Mouse (Mus musculus) myocyte (in vitro differentiated cells): ENCODE results near the gene Psmc3. TPM values are rescaled to one million over a fixed set of nuclear protein-coding genes. Genes with fewer than 3 reads are reported as not detected.
"Not testable (repeated sequence)": the region's sequence is repeated elsewhere in the genome, so short reads cannot be mapped to it uniquely, and the experiment has no call there.

ENCODE experiments used
- H3K27me3 ChIP-seq: one replicate; pipeline ENCODE4 v1.6.1; 2011; ENCODE audit not compliant: control insufficient read depth, insufficient read depth, insufficient read length
- H3K36me3 ChIP-seq: one replicate; pipeline ENCODE4 v1.6.1; 2011; ENCODE audit not compliant: control insufficient read depth, insufficient read depth
- H3K4me2 ChIP-seq: one replicate; pipeline ENCODE4 v1.6.1; 2011; ENCODE audit warnings: low read depth, control low read depth
- H3K4me3 ChIP-seq: one replicate; pipeline ENCODE4 v1.5.1; 2011; ENCODE audit warnings: mild to moderate bottlenecking, control low read depth, moderate library complexity
- H3K79me2 ChIP-seq: one replicate; pipeline ENCODE4 v1.6.1; 2011; ENCODE audit not compliant: control insufficient read depth, insufficient read depth
- H3ac ChIP-seq: one replicate; pipeline ENCODE4 v1.6.1; 2011; ENCODE audit not compliant: control insufficient read depth, insufficient read length
- CEBPB ChIP-seq: IDR thresholded peaks from 2 replicates; pipeline ENCODE4 v1.6.1; 2011; ENCODE audit warnings: mild to moderate bottlenecking, moderate library complexity; ENCODE audit not compliant: poor library complexity, insufficient read depth, severe bottlenecking
- E2F4 ChIP-seq: IDR thresholded peaks from one replicate; pipeline ENCODE4 v1.6.1; 2011; ENCODE audit warnings: mild to moderate bottlenecking, control low read depth, moderate library complexity; ENCODE audit not compliant: insufficient read depth
- MAX ChIP-seq: IDR thresholded peaks from one replicate; pipeline ENCODE4 v1.6.1; 2011; ENCODE audit warnings: low read depth, mild to moderate bottlenecking, control low read depth
- MYOD1 ChIP-seq, 3 experiments: IDR thresholded peaks; one replicate each; pipeline ENCODE4 v1.6.1; 2011; ENCODE audit warnings: control low read depth in 2 of 3, low read depth in 2 of 3, mild to moderate bottlenecking in 2 of 3, moderate library complexity in 1 of 3; ENCODE audit not compliant: insufficient read length in 2 of 3, control insufficient read depth in 1 of 3
- MYOG ChIP-seq, 3 experiments: IDR thresholded peaks; one replicate each; pipeline ENCODE4 v1.6.1; 2011; ENCODE audit warnings: control low read depth in 2 of 3, low read depth in 2 of 3, mild to moderate bottlenecking in 2 of 3; ENCODE audit not compliant: insufficient read length in 2 of 3, control insufficient read depth in 1 of 3, insufficient read depth in 1 of 3
- POLR2A ChIP-seq: IDR thresholded peaks from one replicate; pipeline ENCODE4 v1.6.1; 2011; ENCODE audit warnings: low read depth, mild to moderate bottlenecking, control low read depth, moderate library complexity; ENCODE audit not compliant: insufficient read length
- POLR2AphosphoS2 ChIP-seq: IDR thresholded peaks from one replicate; pipeline ENCODE4 v1.6.1; 2011; ENCODE audit warnings: low read depth, control low read depth; ENCODE audit not compliant: insufficient read length
- REST ChIP-seq: IDR thresholded peaks from one replicate; pipeline ENCODE4 v1.6.1; 2011; ENCODE audit warnings: mild to moderate bottlenecking, control low read depth, moderate library complexity; ENCODE audit not compliant: insufficient read depth, insufficient read length
- SRF ChIP-seq: IDR thresholded peaks from one replicate; pipeline ENCODE4 v1.6.1; 2011; ENCODE audit warnings: low read depth; ENCODE audit not compliant: control insufficient read depth, insufficient read length
- TCF12 ChIP-seq: IDR thresholded peaks from one replicate; pipeline ENCODE4 v1.6.1; 2011; ENCODE audit warnings: mild to moderate bottlenecking, control low read depth; ENCODE audit not compliant: poor library complexity, insufficient read depth, severe bottlenecking
- TCF3 ChIP-seq: IDR thresholded peaks from one replicate; pipeline ENCODE4 v1.6.1; 2011; ENCODE audit warnings: low read depth, control low read depth; ENCODE audit not compliant: insufficient read length
- USF1 ChIP-seq: IDR thresholded peaks from one replicate; pipeline ENCODE4 v1.6.1; 2011; ENCODE audit warnings: low read depth, mild to moderate bottlenecking, control low read depth, moderate library complexity
- polyA plus RNA-seq: library from polyadenylated mRNA; unstranded; fragments of >200 nt; fragmentation: generic; extraction: Trizol; gene quantifications from one replicate; pipeline ENCODE4 v1.2.1, GENCODE M21; 2012; ENCODE audit warnings: missing spikeins

Gene Psmc3
- polyA plus RNA-seq, 1 experiment, result 688 TPM

- Histone ChIP-seq H3K4me2 (no peak overlapping the region), H3K27me3 (no peaks in the 10 kb centered on the region), H3K36me3 (peaks cover 18% of the 10 kb centered on the region), H3K79me2 (no peaks in the 10 kb centered on the region), H3ac (no peak overlapping the region), H3K4me3 (no peak overlapping the region)
- TF ChIP-seq MYOD1 (IDR thresholded peaks at IDR 0.05; ENCODE audit: control insufficient read depth in 1 of 3, insufficient read length in 2 of 3, low read depth in 2 of 3) (no peak), MAX (no peak), TCF3 (no peak), CEBPB (no peak), TCF12 (no peak), POLR2A (no peak), SRF (no peak), REST (no peak), USF1 (no peak), E2F4 (no peak), MYOG (IDR thresholded peaks at IDR 0.05; ENCODE audit: control insufficient read depth in 1 of 3, insufficient read depth in 1 of 3, insufficient read length in 2 of 3, low read depth in 2 of 3) (no peak), POLR2AphosphoS2 (no peak)
Measured at GRCm38 (mm10) chr2:91019911-91020310, 33.9 kb upstream of the Psmc3 start.

DNA sequence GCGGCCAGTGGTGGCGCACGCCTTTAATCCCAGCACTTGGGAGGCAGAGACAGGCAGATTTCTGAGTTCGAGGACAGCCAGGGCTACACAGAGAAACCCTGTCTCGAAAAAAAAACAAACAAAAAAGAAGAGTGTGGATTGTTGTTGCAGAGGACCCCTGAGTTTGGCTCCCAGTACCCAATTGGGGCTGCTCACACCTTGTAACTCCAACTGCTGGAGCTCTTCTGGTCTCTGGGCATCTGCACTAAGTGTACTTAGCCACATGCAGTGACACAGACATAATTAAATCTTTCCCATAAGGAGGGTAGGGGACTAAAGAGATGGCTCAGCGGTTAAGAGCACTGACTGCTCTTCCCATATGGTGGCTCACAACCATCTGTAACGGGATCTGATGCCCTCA is 31.5 kb upstream of the Psmc3 start:
- H3K27me3 ChIP-seq, result not testable (repeated sequence)

GRCm38 (mm10) chr2:91023131-91023530 is 30.7 kb upstream of the Psmc3 start:
- H3K79me2 ChIP-seq, result no peaks in the 10 kb centered on the region

More for the DNA sequence above, 31.5 kb upstream of the Psmc3 start:
- H3K4me3 ChIP-seq, H3ac ChIP-seq, H3K36me3 ChIP-seq, H3K79me2 ChIP-seq, H3K4me2 ChIP-seq: not testable (repeated sequence)

DNA sequence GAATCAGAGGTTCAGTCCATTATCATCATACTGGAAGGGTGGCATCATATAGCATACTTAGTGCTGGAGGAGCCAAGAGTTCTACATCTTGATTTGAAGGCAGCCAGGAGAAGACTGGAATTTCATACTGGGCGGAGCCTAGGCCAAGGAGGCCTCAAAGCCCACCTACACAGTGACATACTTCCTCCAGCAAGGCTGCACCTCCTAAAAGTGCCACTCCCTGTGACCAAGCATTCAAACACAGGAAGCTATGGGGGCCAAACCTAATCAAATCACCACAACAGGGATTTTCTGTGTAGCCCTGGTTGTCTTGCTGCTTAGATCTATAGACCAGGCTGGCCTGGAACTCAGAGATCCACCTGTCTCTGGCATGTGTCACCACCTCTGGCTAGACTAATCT is 29.9 kb upstream of the Psmc3 start:
- no peaks in the 10 kb centered on the region for H3K79me2 ChIP-seq

More at GRCm38 (mm10) chr2:91023131-91023530, 30.7 kb upstream of the Psmc3 start:
- H3K36me3 ChIP-seq, result peaks cover 3% of the 10 kb centered on the region
- no peak overlapping the region for H3K4me3 ChIP-seq
- no peaks in the 10 kb centered on the region for H3K27me3 ChIP-seq
- TF ChIP-seq TCF12 (no peak), CEBPB (no peak), USF1 (no peak)
- no peak overlapping the region for H3K4me2 ChIP-seq
- no peak overlapping the region for H3ac ChIP-seq

DNA sequence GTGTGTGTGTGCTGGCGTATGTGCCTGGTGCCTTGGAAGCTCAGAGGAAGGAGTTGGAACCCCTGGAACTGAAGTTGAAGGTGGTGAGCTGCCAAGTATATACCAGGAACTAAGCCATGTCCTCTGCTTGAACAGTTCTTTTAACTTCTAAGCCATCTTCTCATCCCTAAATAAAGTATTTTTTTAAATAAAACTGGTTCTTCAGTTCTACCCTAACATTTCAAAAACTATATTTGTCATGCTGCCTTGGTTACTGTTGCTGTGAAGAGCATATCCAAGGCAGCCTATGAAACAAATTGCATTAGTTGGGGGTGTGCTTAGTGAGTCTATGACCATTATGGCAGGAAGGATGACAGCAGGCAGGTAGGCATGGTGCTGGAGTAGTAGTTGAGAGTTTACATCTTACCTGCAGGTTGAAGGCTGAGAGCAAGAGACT is 28.7 kb upstream of the Psmc3 start:
- no peak for TF ChIP-seq USF1
- TF ChIP-seq MAX, result no peak
- no peak for TF ChIP-seq POLR2AphosphoS2
- TF ChIP-seq CEBPB, result no peak
- TF ChIP-seq E2F4, result no peak
- no peak for TF ChIP-seq TCF12
- TF ChIP-seq MYOG (IDR thresholded peaks at IDR 0.05; ENCODE audit: control insufficient read depth in 1 of 3, insufficient read depth in 1 of 3, insufficient read length in 2 of 3, low read depth in 2 of 3), result no peak
- TF ChIP-seq POLR2A, result no peak
- no peaks in the 10 kb centered on the region for H3K27me3 ChIP-seq
- no peaks in the 10 kb centered on the region for H3K79me2 ChIP-seq
- no peak overlapping the region for H3ac ChIP-seq
- H3K4me3 ChIP-seq, result no peak overlapping the region
- H3K4me2 ChIP-seq, result no peak overlapping the region
- peaks cover 2% of the 10 kb centered on the region for H3K36me3 ChIP-seq

More for the DNA sequence above, 29.9 kb upstream of the Psmc3 start:
- TF ChIP-seq POLR2AphosphoS2 (peak; percentile 30), USF1 (no peak), MYOD1 (IDR thresholded peaks at IDR 0.05; ENCODE audit: control insufficient read depth in 1 of 3, insufficient read length in 2 of 3, low read depth in 2 of 3) (peak in 1 of 3 experiments; percentile 26)
- H3ac ChIP-seq, result no peak overlapping the region
- peaks cover 3% of the 10 kb centered on the region for H3K36me3 ChIP-seq
- H3K4me2 ChIP-seq, result no peak overlapping the region
- H3K27me3 ChIP-seq, result no peaks in the 10 kb centered on the region
- no peak overlapping the region for H3K4me3 ChIP-seq

- H3K79me2 ChIP-seq, result no peaks in the 10 kb centered on the region
- no peak overlapping the region for H3K4me3 ChIP-seq
- no peak overlapping the region for H3ac ChIP-seq
- H3K36me3 ChIP-seq, result no peaks in the 10 kb centered on the region
- H3K4me2 ChIP-seq, result no peak overlapping the region
- H3K27me3 ChIP-seq, result no peaks in the 10 kb centered on the region
- TF ChIP-seq POLR2A (no peak), CEBPB (no peak), TCF3 (no peak), E2F4 (no peak), MYOG (IDR thresholded peaks at IDR 0.05; ENCODE audit: control insufficient read depth in 1 of 3, insufficient read depth in 1 of 3, insufficient read length in 2 of 3, low read depth in 2 of 3) (no peak)
Measured at GRCm38 (mm10) chr2:91026491-91026890, 27.3 kb upstream of the Psmc3 start.
